Mouse (Mus musculus) G1E (cell line): ENCODE results near the gene Gm6096.

Experiments
- CTCF ChIP-seq: IDR thresholded peaks from 2 replicates; pipeline ENCODE4 v1.5.1; 2012; ENCODE audit warnings: low read depth, low read length, inconsistent platforms, mixed read lengths
- GATA1 ChIP-seq: IDR thresholded peaks from 2 replicates; pipeline ENCODE4 v1.6.1; 2012; ENCODE audit warnings: borderline replicate concordance, low read length, inconsistent platforms, mixed read lengths
- TAL1 ChIP-seq: conservative IDR thresholded peaks from 2 replicates; pipeline ENCODE4 v1.6.1; 2012; ENCODE audit warnings: low read depth, low read length, inconsistent platforms, mixed read lengths

GRCm38 (mm10) chr7:34265876-34266346 is 15.1 kb downstream of the Gm6096 start:
- TF ChIP-seq CTCF (no peak), GATA1 (no peak), TAL1 (no peak)
